Mouse (Mus musculus) forebrain, embryonic 12.5 days (tissue): ENCODE data around the gene H2-M10.3. TPM values are rescaled to one million over a fixed set of nuclear protein-coding genes. Genes with fewer than 3 reads are reported as not detected.
"Not testable (repeated sequence)": the region's sequence is repeated elsewhere in the genome, so short reads cannot be mapped to it uniquely, and the experiment has no call there.

Experiments used
- ATAC-seq: fragments of 200-750 bp; cut with Nextera tagmentation; 2 replicates; pipeline ENCODE4 v1.8.0; 2017; ENCODE audit warnings: moderate TSS enrichment; ENCODE audit not compliant: low FRiP score
- H3K27ac ChIP-seq: fragments of 300-500 bp; sonication (generic); 2 replicates; pipeline ENCODE4 v1.5.1; 2016; ENCODE audit warnings: mild to moderate bottlenecking
- H3K27me3 ChIP-seq: fragments of 300-500 bp; sonication (generic); 2 replicates; pipeline ENCODE4 v1.6.1; 2016; ENCODE audit warnings: mild to moderate bottlenecking
- H3K36me3 ChIP-seq: fragments of 300-500 bp; sonication (generic); replicated peaks from 2 replicates; pipeline ENCODE4 v1.6.1; 2016; ENCODE audit warnings: mild to moderate bottlenecking
- H3K4me1 ChIP-seq: fragments of 300-500 bp; sonication (generic); 2 replicates; pipeline ENCODE4 v1.6.1; 2016
- H3K4me2 ChIP-seq: fragments of 300-500 bp; sonication (generic); 2 replicates; pipeline ENCODE4 v1.6.1; 2016; ENCODE audit warnings: mild to moderate bottlenecking, moderate library complexity
- H3K4me3 ChIP-seq: fragments of 300-500 bp; sonication (generic); replicated peaks from 2 replicates; pipeline ENCODE4 v1.5.1; 2016; ENCODE audit warnings: mild to moderate bottlenecking
- H3K9ac ChIP-seq: fragments of 300-500 bp; sonication (generic); 2 replicates; pipeline ENCODE4 v1.6.1; 2016; ENCODE audit warnings: mild to moderate bottlenecking
- H3K9me3 ChIP-seq: fragments of 300-500 bp; sonication (generic); 2 replicates; pipeline ENCODE4 v1.6.1; 2016
- WGBS: fragments of 180-500 bp; shearing (Covaris S2); methylation state at CpG from one replicate; pipeline ENCODE4 v1.1.7; 2016; 5-methylcytosine and 5-hydroxymethylcytosine counted together
- polyA plus RNA-seq: library from polyadenylated mRNA; unstranded; fragments of >200 nt; fragmentation: Nextera tagmentation; extraction: Ambion mirVana; gene quantifications from 2 replicates; pipeline ENCODE4 v1.2.1, GENCODE M21; 2016

Gene H2-M10.3
- not detected in 2 replicates for polyA plus RNA-seq

GRCm38 (mm10) chr17:36368317-36368716 lies at the start of gene H2-M10.3:
H2-M10.3 (minus strand) TSS chr17:36368417.
- H3K9ac ChIP-seq, H3K9me3 ChIP-seq, H3K27ac ChIP-seq, H3K4me1 ChIP-seq, ATAC-seq, H3K4me2 ChIP-seq, H3K36me3 ChIP-seq, H3K27me3 ChIP-seq, H3K4me3 ChIP-seq: not testable (repeated sequence)
- WGBS: 100% methylated on average over 2 of the region's 2 CpGs

DNA sequence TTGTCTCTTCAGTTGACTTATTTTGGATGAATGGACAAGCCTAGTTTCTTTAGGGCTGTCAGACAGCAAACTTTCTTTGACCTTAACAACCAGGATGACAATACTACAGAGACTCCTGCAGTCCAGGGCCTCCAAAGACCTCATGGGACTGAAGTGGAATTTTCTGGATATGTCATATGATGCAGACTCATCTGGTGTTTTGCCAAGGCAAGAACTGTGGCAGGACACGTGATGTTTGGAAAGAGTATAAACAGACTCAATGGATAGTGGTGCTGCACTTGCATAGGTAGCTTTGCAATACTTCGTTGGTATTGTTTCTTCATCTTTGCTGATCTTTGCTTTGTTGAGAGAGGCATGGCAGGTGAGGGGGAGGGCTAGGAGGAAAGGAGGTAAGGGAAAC lies 49.2 kb upstream of the H2-M10.3 start:
- Histone ChIP-seq H3K9ac (no peak overlapping the region), H3K9me3 (no peaks in the 10 kb centered on the region), H3K4me1 (no peaks in the 10 kb centered on the region), H3K27ac (no peak overlapping the region), H3K4me2 (no peak overlapping the region), H3K4me3 (no peak overlapping the region), H3K36me3 (no peaks in the 10 kb centered on the region), H3K27me3 (no peaks in the 10 kb centered on the region)
- WGBS: 60% methylated on average over 2 of the region's 2 CpGs
- ATAC-seq: no peak

DNA sequence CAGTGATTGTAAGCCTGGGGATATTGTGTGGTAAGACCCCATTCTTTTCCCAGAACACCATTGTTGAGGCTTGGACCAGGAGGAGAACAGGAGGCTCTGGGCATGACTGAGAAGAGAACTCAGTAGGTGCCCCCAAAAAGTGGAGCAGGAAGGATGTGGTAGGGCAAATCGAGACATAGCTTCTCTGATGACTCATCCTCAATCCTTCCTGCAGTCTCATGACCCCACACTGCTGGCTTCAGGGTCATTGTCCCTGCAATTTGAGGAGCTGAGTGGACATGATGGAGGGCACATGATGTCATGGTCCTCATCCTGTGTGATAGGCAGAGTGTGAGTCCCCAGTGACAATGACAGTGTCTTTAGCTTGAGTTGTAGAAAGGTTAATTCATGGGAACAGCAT lies 47.2 kb upstream of the H2-M10.3 start:
- no peak overlapping the region for H3K27ac ChIP-seq
- H3K4me2 ChIP-seq: no peak overlapping the region
- no peaks in the 10 kb centered on the region for H3K36me3 ChIP-seq
- H3K4me1 ChIP-seq: no peaks in the 10 kb centered on the region
- no peak overlapping the region for H3K9ac ChIP-seq
- no peak for ATAC-seq
- no peaks in the 10 kb centered on the region for H3K27me3 ChIP-seq
- H3K4me3 ChIP-seq: no peak overlapping the region
- H3K9me3 ChIP-seq: no peaks in the 10 kb centered on the region
- WGBS: 68% methylated on average over 1 of the region's 1 CpGs

GRCm38 (mm10) chr17:36414361-36414760 lies 46.1 kb upstream of the H2-M10.3 start:
- Histone ChIP-seq H3K27me3 (no peaks in the 10 kb centered on the region), H3K36me3 (no peaks in the 10 kb centered on the region), H3K4me3 (no peak overlapping the region), H3K4me1 (no peaks in the 10 kb centered on the region), H3K9ac (no peak overlapping the region), H3K4me2 (no peak overlapping the region), H3K9me3 (no peaks in the 10 kb centered on the region), H3K27ac (no peak overlapping the region)
- ATAC-seq: no peak
- WGBS: 79% methylated on average over 1 of the region's 1 CpGs

DNA sequence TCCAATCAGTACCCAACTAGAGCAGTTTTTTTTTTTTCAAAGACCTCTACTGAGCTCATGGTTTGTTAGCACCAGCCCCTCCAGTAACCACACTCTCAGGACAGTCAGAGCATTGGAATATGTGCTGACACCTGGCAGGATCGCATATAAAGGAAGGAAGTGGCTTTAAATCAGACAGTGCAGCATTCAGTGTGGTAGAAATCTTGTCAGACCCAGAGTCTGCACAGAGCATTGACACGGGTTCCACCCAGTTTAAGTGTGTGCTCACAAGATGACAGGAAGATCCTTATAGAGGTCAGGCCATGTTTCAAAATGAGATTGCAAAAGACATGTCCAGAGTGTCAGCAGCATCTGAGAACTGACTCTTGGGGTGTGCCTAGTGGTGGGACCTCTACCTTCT lies 21.7 kb upstream of the H2-M10.3 start:
- no peak for ATAC-seq
- no peak overlapping the region for H3K4me2 ChIP-seq
- WGBS: 74% methylated on average over 2 of the region's 2 CpGs
- no peaks in the 10 kb centered on the region for H3K9me3 ChIP-seq
- no peak overlapping the region for H3K4me3 ChIP-seq
- H3K27ac ChIP-seq: no peak overlapping the region
- H3K9ac ChIP-seq: no peak overlapping the region
- no peaks in the 10 kb centered on the region for H3K36me3 ChIP-seq
- H3K4me1 ChIP-seq: no peaks in the 10 kb centered on the region
- H3K27me3 ChIP-seq: no peaks in the 10 kb centered on the region

DNA sequence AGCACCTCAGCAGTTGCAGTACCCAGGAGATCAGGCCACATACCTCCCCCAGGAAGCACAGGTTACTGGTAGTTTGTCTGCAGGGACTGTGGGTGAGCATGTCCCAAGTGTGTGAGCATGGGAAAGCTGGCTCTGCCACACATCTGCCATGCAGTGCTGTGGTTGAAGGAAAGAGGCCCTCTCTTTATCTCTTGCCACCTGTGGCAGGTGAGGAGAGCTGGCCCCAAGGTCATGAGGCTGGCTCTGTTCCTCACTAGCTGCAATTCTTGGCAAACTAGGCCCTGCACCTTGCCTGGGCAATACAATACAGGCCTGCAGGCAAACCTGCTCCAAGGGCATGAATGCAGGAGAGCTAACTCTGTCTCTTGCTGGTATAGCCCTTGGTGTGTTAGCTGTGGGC lies 5.8 kb downstream of the H2-M10.3 start:
- H3K9me3 ChIP-seq, H3K4me1 ChIP-seq, H3K36me3 ChIP-seq, H3K27me3 ChIP-seq, H3K4me2 ChIP-seq, ATAC-seq, H3K27ac ChIP-seq, H3K9ac ChIP-seq, H3K4me3 ChIP-seq: not testable (repeated sequence)

GRCm38 (mm10) chr17:36357512-36357911 lies 10.7 kb downstream of the H2-M10.3 start:
- ATAC-seq, H3K36me3 ChIP-seq, H3K9me3 ChIP-seq, H3K4me1 ChIP-seq, H3K27ac ChIP-seq, H3K4me2 ChIP-seq, H3K9ac ChIP-seq, H3K4me3 ChIP-seq, H3K27me3 ChIP-seq: not testable (repeated sequence)

- Histone ChIP-seq H3K4me3 (no peak overlapping the region), H3K9me3 (no peaks in the 10 kb centered on the region), H3K4me2 (no peak overlapping the region), H3K9ac (no peak overlapping the region), H3K36me3 (no peaks in the 10 kb centered on the region), H3K27me3 (0 out of 2 replicates have a peak, but pooled peaks cover 2% of the 10 kb centered on the region), H3K4me1 (no peaks in the 10 kb centered on the region), H3K27ac (no peak overlapping the region)
- 36% methylated on average over 3 of the region's 3 CpGs for WGBS
- ATAC-seq: no peak
Measured at GRCm38 (mm10) chr17:36355763-36356162, 12.5 kb downstream of the H2-M10.3 start.

DNA sequence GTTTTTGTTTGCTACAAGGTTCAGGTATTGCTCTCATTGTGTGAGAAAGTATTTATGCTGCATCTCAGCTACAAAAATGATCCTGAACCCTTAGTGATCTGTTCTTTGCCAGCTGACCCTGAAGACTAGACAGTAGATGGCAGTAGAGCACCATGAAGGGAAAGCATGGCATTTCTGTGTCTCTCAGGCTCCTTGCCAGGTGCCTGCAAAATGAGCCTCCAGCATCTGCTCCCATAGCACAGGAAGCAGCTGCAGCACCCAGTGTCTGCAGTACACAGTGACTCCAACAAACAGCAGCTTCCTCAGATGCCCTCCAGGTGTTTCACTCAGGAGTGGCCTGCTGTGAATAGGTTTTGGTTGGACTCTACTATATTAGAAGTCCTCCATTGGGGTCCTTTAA lies 12.9 kb downstream of the H2-M10.3 start:
- H3K9me3 ChIP-seq, H3K36me3 ChIP-seq, H3K9ac ChIP-seq, ATAC-seq, H3K4me1 ChIP-seq, H3K4me3 ChIP-seq, H3K27ac ChIP-seq, H3K27me3 ChIP-seq, H3K4me2 ChIP-seq: not testable (repeated sequence)

GRCm38 (mm10) chr17:36326055-36326454 lies 42.2 kb downstream of the H2-M10.3 start, which contains the start of gene H2-M10.1:
H2-M10.1 (minus strand) TSS chr17:36326155.
- H3K4me3 ChIP-seq: no peak within 1 kb of the TSS
- H3K9ac ChIP-seq: no peak within 1 kb of the TSS
- no peaks in the 10 kb centered on the region for H3K27me3 ChIP-seq
- H3K27ac ChIP-seq: no peak within 1 kb of the TSS
- ATAC-seq: no peak
- H3K4me1 ChIP-seq: no peaks in the 10 kb centered on the region
- 95% methylated on average over 4 of the region's 4 CpGs for WGBS
- no peaks in the 10 kb centered on the region for H3K9me3 ChIP-seq
- H3K36me3 ChIP-seq: no peaks in the 10 kb centered on the region
- H3K4me2 ChIP-seq: no peak within 1 kb of the TSS

DNA sequence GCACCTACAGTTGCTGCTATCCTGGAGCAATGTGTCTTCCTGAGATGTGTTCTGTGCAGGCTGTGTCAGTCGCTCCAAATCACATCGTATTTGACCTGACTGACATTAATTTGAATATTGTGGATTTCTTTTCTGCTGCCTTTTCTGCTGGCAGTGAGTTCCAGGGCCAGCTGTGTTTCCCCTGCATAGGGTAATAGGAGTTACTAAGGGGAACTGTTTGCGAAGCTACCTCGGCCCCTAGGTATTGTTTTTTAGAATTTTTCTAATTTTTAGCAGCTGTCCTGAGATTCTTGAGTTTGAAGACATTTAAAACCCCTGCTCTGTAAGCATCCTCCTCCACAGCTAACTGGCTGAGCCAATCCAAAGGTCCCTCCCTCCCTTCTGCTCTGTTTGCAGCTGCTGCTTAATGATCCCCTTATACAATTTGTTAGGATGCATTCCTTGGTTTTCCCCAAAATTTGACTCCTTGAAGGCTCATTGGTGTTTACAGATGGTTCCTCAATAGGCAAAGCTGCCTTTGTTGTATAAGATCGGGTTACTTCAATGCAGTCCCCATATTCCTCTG lies 52.4 kb downstream of the H2-M10.3 start:
- Histone ChIP-seq H3K9ac (no peak overlapping the region), H3K9me3 (no peaks in the 10 kb centered on the region), H3K4me1 (peaks cover 6% of the 10 kb centered on the region), H3K4me3 (peak overlapping the region; percentile 54), H3K4me2 (peak overlapping the region; percentile 68), H3K27me3 (peaks cover 6% of the 10 kb centered on the region; the same call in 1 of the 2 replicates), H3K36me3 (no peaks in the 10 kb centered on the region), H3K27ac (peak overlapping the region; percentile 82)
- peak; percentile 59; the same call in 1 of the 2 replicates for ATAC-seq
- 22% methylated on average over 5 of the region's 5 CpGs for WGBS

- Histone ChIP-seq H3K4me3 (peak overlapping the region; percentile 54), H3K27ac (peak overlapping the region; percentile 82), H3K9ac (peak overlapping the region; percentile 47; the same call in 1 of the 2 replicates), H3K9me3 (no peaks in the 10 kb centered on the region), H3K4me1 (peaks cover 6% of the 10 kb centered on the region), H3K36me3 (no peaks in the 10 kb centered on the region), H3K4me2 (peak overlapping the region; percentile 68), H3K27me3 (peaks cover 6% of the 10 kb centered on the region; the same call in 1 of the 2 replicates)
- WGBS: under 1% methylated on average over 19 of the region's 19 CpGs
- peak; percentile 84 for ATAC-seq
Measured at GRCm38 (mm10) chr17:36315041-36315688, 53.1 kb downstream of the H2-M10.3 start.
